Mouse (Mus musculus) intestine, postnatal 0 days (tissue): ENCODE measurements around the gene Cyp4a31. TPM values are rescaled to one million over a fixed set of nuclear protein-coding genes. Genes with fewer than 3 reads are reported as not detected.

ENCODE experiments used
- polyA plus RNA-seq: library from polyadenylated mRNA; unstranded; fragments of >200 nt; fragmentation: Nextera tagmentation; extraction: Ambion mirVana; gene quantifications from 2 replicates; pipeline ENCODE4 v1.2.1, GENCODE M21; 2015

Gene Cyp4a31
- polyA plus RNA-seq, 1 experiment from 2014 or later = not detected

Other genes starting within 250 kb of the Cyp4a31 start
- 0.07 and 0.20 TPM in 2 replicates for gene Cyp4a12b, start 152.0 kb upstream of the Cyp4a31 start, polyA plus RNA-seq
- gene Cyp4a30b, start 111.0 kb upstream of the Cyp4a31 start, polyA plus RNA-seq = not detected in 2 replicates
- gene Cyp4a14, start 67.5 kb upstream of the Cyp4a31 start, polyA plus RNA-seq = 0.09 TPM in 1 of 2 replicates, not detected in the other
- 3.5 and 3.6 TPM in 2 replicates for gene Cyp4a10, start 45.4 kb upstream of the Cyp4a31 start, polyA plus RNA-seq
- gene Cyp4a32, start 37.3 kb downstream of the Cyp4a31 start, polyA plus RNA-seq = not detected in 2 replicates
- 2.6 TPM in 2 replicates for gene Cyp4b1, start 84.1 kb downstream of the Cyp4a31 start, polyA plus RNA-seq
- 33.3 and 35.0 TPM in 2 replicates for gene Efcab14, start 174.1 kb downstream of the Cyp4a31 start, polyA plus RNA-seq
- gene Tex38, start 217.4 kb downstream of the Cyp4a31 start, polyA plus RNA-seq = 0.33 and 0.44 TPM in 2 replicates
- gene Atpaf1, start 221.2 kb downstream of the Cyp4a31 start, polyA plus RNA-seq = 40.8 and 43.2 TPM in 2 replicates